Mouse (Mus musculus) stomach, postnatal 0 days (tissue): ENCODE measurements around the gene Frmpd4.

ENCODE experiments used
- CTCF ChIP-seq: IDR thresholded peaks from 2 replicates; pipeline ENCODE4 v1.5.1; 2016; ENCODE audit warnings: antibody characterized with exemption, low read depth, mild to moderate bottlenecking, moderate library complexity
- EP300 ChIP-seq: optimal IDR thresholded peaks from 2 replicates; pipeline ENCODE3; 2016; ENCODE audit warnings: antibody characterized with exemption

DNA sequence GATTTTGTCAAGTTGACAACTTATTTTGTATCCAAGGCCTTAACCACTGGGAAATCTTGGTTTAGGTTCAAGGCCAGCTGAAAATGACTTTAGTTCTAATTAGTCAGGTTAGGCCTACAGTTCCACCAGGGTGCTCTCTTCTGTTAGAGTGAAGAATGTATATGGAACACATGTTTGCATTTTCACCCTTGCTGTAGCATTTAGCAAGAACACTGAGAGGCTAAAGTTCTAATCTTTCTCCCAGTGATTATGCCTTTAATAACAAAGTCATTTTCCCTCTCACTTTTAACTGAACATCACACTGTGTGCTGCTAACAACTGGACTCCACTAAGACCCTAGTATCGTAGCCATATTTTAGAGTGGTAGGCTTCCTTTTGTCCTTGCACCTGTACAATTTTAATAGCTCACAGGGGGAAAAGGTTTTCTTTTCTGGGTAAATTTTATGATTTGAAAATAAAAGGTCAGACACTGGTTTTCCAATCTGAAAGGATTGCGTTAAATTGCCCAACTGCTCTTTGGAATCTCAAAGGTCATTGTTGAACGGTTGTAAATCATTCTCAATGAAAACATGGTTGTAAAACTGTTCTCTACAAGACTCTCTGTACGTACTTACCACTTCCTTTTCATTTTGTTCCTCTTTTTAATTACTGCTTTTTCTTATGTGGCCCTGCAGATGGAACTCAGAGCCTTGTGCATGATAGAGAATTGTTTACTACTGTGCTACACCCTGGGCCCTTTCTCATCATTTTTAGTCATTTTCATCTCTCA, 1093.4 kb downstream of the Frmpd4 start:
- no peak for TF ChIP-seq CTCF
- TF ChIP-seq EP300: no peak
